Mouse (Mus musculus) urinary bladder, postnatal 0 days (tissue): ENCODE results near the gene Wdr62. TPM values are rescaled to one million over a fixed set of nuclear protein-coding genes. Genes with fewer than 3 reads are reported as not detected.

Source experiments
- polyA plus RNA-seq: library from polyadenylated mRNA; unstranded; fragments of >200 nt; fragmentation: Nextera tagmentation; extraction: Ambion mirVana; gene quantifications from 2 replicates; pipeline ENCODE4 v1.2.1, GENCODE M21; 2015

Gene Wdr62
- 1.8 and 3.0 TPM in 2 replicates for polyA plus RNA-seq

DNA sequence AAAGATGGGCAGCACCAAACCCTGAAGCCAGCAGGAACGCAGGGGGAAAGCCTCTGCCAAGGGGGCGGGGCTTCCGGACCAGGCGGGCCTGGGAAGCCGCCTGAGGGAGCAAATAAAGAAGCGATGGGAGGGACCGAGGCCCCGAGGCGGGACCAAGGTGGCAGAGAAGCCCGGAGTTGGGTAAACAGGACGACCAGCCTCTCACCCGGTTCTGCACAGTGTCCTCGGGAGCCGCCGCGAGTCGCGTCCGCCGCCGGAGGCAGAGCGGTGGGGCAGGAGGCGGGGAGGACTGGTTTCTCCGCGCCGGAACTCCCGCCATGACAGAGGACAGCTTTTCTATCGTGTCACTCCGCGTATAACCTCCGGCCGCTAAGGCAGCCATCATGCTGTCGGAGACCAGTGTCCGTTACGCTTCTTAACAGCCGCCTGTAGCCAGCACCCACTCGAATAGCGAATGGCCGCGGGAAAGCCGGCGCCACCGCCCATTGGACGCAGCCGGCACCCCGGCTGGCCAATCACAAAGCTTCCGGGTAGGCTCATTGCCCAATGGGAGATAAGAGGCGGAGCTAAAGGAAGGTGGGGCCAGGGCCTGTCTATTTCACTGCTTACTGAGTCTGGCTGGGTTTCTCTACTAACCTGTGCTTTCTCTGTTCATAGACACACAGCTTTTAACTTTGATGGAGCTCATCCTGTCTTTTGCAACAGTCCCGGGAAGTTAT, at the start of gene Wdr62, which contains the start of gene Thap8:
Gene Wdr62 (minus strand): TSS at position 469 of the 719 bp plus-strand sequence.
Gene Thap8 (plus strand): TSS at position 144 of the 719 bp plus-strand sequence.

GRCm38 (mm10) chr7:30323795-30324194, 43.6 kb upstream of the Wdr62 start, which contains the start of gene Sdhaf1:
Gene Sdhaf1, minus strand, starts transcription at chr7:30323895.

GRCm38 (mm10) chr7:30321539-30322284, 41.5 kb upstream of the Wdr62 start, which contains the start of gene E130208F15Rik:
Gene E130208F15Rik, plus strand, starts transcription at chr7:30321740.

DNA sequence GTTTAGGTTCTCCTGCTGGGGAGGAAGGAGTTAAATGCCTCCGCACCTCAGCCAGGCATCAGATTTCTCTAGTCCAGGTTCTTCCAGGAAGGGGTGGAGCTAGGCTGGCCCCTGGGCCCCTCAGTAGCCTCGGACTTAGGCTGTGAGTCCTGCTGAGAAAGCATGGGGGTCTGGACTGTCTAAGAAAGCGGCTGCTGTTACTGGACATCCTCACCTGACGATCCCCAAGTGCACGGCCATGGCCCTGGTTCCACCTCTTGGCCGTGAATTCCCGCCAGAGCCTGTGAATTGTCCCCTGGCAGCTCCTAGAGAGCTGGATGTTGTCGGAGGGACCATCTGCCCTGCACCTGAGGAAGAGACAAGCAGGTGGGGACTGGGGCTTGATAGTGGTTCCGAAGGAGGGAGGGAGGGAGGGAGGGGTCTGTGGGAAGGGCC, 34.5 kb upstream of the Wdr62 start, which contains the start of gene Syne4:
Gene Syne4 (plus strand): TSS at position 87 of the 435 bp plus-strand sequence.

GRCm38 (mm10) chr7:30308076-30309005, 28.1 kb upstream of the Wdr62 start, which contains the start of gene Alkbh6:
Gene Alkbh6, plus strand, starts transcription at chr7:30308717.

DNA sequence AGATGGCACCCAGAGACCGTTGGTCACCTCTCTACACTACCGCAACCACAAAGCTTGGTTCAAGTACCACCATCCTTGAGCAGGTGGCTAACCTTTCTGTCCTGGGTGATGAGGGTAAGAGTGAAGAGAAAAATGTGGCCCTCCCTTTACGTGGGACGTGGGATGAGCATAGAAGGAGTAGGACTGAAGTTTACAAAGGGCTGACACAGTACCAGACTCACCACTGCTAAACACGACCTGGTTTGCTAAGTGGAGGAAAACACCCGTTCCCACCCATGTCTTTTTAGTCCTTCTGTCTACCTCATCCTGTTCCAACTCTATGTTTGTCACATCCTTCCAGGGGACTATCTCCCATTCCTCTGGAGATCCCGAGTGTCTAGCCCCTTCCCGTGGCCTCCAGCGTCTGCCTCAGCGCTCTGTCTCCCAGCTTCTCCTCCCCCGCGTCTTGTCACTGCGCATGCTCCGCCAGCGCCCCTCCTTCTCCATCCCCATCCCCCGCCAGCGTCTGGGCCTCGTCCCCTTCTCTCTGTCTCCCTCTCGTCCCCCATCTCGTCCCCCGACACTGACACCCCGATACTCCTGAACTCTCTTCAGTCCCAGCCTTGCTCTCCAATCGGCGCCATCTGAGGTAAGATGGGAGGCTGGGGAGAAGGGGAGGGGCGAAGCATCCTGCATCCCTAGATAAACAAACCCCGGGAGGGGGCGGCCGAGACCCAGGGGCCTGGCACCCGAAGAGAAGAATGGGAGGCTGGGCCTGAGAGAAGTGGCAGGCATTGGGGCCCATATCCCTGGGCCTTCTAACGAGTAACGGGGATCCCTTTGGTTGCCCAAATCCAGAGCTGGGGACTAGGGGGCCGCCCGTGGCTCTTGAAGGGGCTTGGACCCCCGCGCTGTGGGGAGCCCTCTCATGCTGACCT, 11.3 kb upstream of the Wdr62 start, which contains the start of gene Clip3:
Gene Clip3 (plus strand): TSS at position 514 of the 917 bp plus-strand sequence.

GRCm38 (mm10) chr7:30235625-30236024, 44.6 kb downstream of the Wdr62 start, which contains the start of gene Ovol3:
Gene Ovol3, minus strand, starts transcription at chr7:30235725.

GRCm38 (mm10) chr7:30231669-30232454, 48.4 kb downstream of the Wdr62 start, which contains the start of the genes Polr2i and Tbcb:
Gene Polr2i, plus strand, starts transcription at chr7:30231948.
Gene Tbcb, minus strand, starts transcription at chr7:30232272.

GRCm38 (mm10) chr7:30198481-30198971, 81.7 kb downstream of the Wdr62 start, which contains the start of gene Capns1:
Gene Capns1, minus strand, starts transcription at chr7:30198811.

Other genes starting within 250 kb of the Wdr62 start
- gene Zfp14, start 229.0 kb downstream of the Wdr62 start, polyA plus RNA-seq = 1.2 TPM in 2 replicates
- gene Zfp82, start 207.5 kb downstream of the Wdr62 start, polyA plus RNA-seq = 2.1 and 2.2 TPM in 2 replicates
- gene Gm26920, start 190.0 kb downstream of the Wdr62 start, polyA plus RNA-seq = not detected in 2 replicates
- gene Zfp566, start 189.9 kb downstream of the Wdr62 start, polyA plus RNA-seq = 2.9 and 3.6 TPM in 2 replicates
- gene Zfp260, start 185.6 kb downstream of the Wdr62 start, polyA plus RNA-seq = 44.4 and 53.0 TPM in 2 replicates
- gene Zfp382, start 158.5 kb downstream of the Wdr62 start, polyA plus RNA-seq = 4.2 and 4.5 TPM in 2 replicates
- 5.7 and 6.8 TPM in 2 replicates for gene Zfp146, start 110.7 kb downstream of the Wdr62 start, polyA plus RNA-seq
- 21.7 and 23.2 TPM in 2 replicates for gene Cox7a1, start 96.3 kb downstream of the Wdr62 start, polyA plus RNA-seq
- 152 and 156 TPM in 2 replicates for gene Capns1, start 81.6 kb downstream of the Wdr62 start, polyA plus RNA-seq
- gene Polr2i, start 48.5 kb downstream of the Wdr62 start, polyA plus RNA-seq = 74.1 and 98.9 TPM in 2 replicates
- 151 and 152 TPM in 2 replicates for gene Tbcb, start 48.1 kb downstream of the Wdr62 start, polyA plus RNA-seq
- gene Ovol3, start 44.7 kb downstream of the Wdr62 start, polyA plus RNA-seq = not detected in 2 replicates
- gene Thap8, start 325 bp downstream of the Wdr62 start, polyA plus RNA-seq = 0.35 and 0.42 TPM in 2 replicates
- gene Clip3, start 11.3 kb upstream of the Wdr62 start, polyA plus RNA-seq = 13.0 and 13.9 TPM in 2 replicates
- 44.3 and 50.6 TPM in 2 replicates for gene Alkbh6, start 28.3 kb upstream of the Wdr62 start, polyA plus RNA-seq
- gene Syne4, start 34.4 kb upstream of the Wdr62 start, polyA plus RNA-seq = 3.8 and 4.1 TPM in 2 replicates
- not detected in 2 replicates for gene E130208F15Rik, start 41.3 kb upstream of the Wdr62 start, polyA plus RNA-seq
- 15.7 and 16.6 TPM in 2 replicates for gene Sdhaf1, start 43.5 kb upstream of the Wdr62 start, polyA plus RNA-seq
- gene Lrfn3, start 82.4 kb upstream of the Wdr62 start, polyA plus RNA-seq = 2.8 and 3.7 TPM in 2 replicates
- 74.3 and 230 TPM in 2 replicates for gene Tyrobp, start 133.3 kb upstream of the Wdr62 start, polyA plus RNA-seq
- 2.4 and 10.2 TPM in 2 replicates for gene Hcst, start 139.4 kb upstream of the Wdr62 start, polyA plus RNA-seq
- 0.84 and 1.4 TPM in 2 replicates for gene Nfkbid, start 141.3 kb upstream of the Wdr62 start, polyA plus RNA-seq
- gene Aplp1, start 165.1 kb upstream of the Wdr62 start, polyA plus RNA-seq = 8.7 and 9.1 TPM in 2 replicates
- not detected in 2 replicates for gene Kirrel2, start 177.3 kb upstream of the Wdr62 start, polyA plus RNA-seq
- gene Nphs1, start 177.9 kb upstream of the Wdr62 start, polyA plus RNA-seq = 0.12 TPM in 1 of 2 replicates, not detected in the other
- gene Prodh2, start 213.2 kb upstream of the Wdr62 start, polyA plus RNA-seq = 0.21 and 0.36 TPM in 2 replicates